Mouse (Mus musculus): ENCODE measurements around the gene Cat. TPM values are rescaled to one million over a fixed set of nuclear protein-coding genes. Genes with fewer than 3 reads are reported as not detected.
A peak's percentile ranks its signal among the peaks of the same experiment; 100 is the strongest.

Gene Cat
- polyA plus RNA-seq, 1 experiment: 216 TPM

- no peak for TF ChIP-seq GATA1 (IDR thresholded peaks at IDR 0.05; ENCODE audit: low read length)
Observed at GRCm38 (mm10) chr2:103428356-103428755, 56.6 kb downstream of the Cat start.

- no peak for TF ChIP-seq GATA1 (IDR thresholded peaks at IDR 0.05; ENCODE audit: low read length)
Observed at GRCm38 (mm10) chr2:103425456-103426063, 59.4 kb downstream of the Cat start.

GRCm38 (mm10) chr2:103424349-103425026 is 60.5 kb downstream of the Cat start:
- no peak for TF ChIP-seq GATA1 (IDR thresholded peaks at IDR 0.05; ENCODE audit: low read length)

GRCm38 (mm10) chr2:103423884-103424283 is 61.1 kb downstream of the Cat start:
- no peak for TF ChIP-seq GATA1 (IDR thresholded peaks at IDR 0.05; ENCODE audit: low read length)

GRCm38 (mm10) chr2:103420650-103421507 is 64.1 kb downstream of the Cat start:
- TF ChIP-seq GATA1 (IDR thresholded peaks at IDR 0.05; ENCODE audit: low read length): no peak

- no peak for TF ChIP-seq GATA1 (IDR thresholded peaks at IDR 0.05; ENCODE audit: low read length)
Observed at GRCm38 (mm10) chr2:103415774-103416173, 69.2 kb downstream of the Cat start.

GRCm38 (mm10) chr2:103413381-103413780 is 71.6 kb downstream of the Cat start:
- peak; percentile 25 for TF ChIP-seq GATA1 (IDR thresholded peaks at IDR 0.05; ENCODE audit: low read length)

GRCm38 (mm10) chr2:103411816-103412215 is 73.1 kb downstream of the Cat start:
- TF ChIP-seq GATA1 (IDR thresholded peaks at IDR 0.05; ENCODE audit: low read length): no peak

GRCm38 (mm10) chr2:103411348-103411747 is 73.6 kb downstream of the Cat start, which contains the start of gene Elf5:
Gene Elf5 (plus strand): TSS chr2:103411688.
- no peak for TF ChIP-seq GATA1 (IDR thresholded peaks at IDR 0.05; ENCODE audit: low read length)

- TF ChIP-seq GATA1 (IDR thresholded peaks at IDR 0.05; ENCODE audit: low read length): no peak
Observed at GRCm38 (mm10) chr2:103406239-103406638, 78.7 kb downstream of the Cat start.

Other genes with a start within 250 kb of the Cat start
- 0.01 TPM in 1 of 2 replicates, not detected in the other for gene Ehf, start 181.9 kb downstream of the Cat start, polyA plus RNA-seq (2012)
- gene Elf5, start 73.5 kb downstream of the Cat start, polyA plus RNA-seq (2012): not detected in 2 replicates
- gene Abtb2, start 81.2 kb upstream of the Cat start, polyA plus RNA-seq (2012): not detected in 2 replicates

All from G1E-ER4 (cell line).